Mouse (Mus musculus) heart, adult 2 months (tissue): ENCODE measurements around the gene Rbfox3.

ENCODE experiments used
- CTCF ChIP-seq: fragments of 200-600 bp; IDR thresholded peaks from 2 replicates; pipeline ENCODE4 v1.8.1; 2022; ENCODE audit warnings: antibody characterized with exemption, mild to moderate bottlenecking, moderate library complexity
- EP300 ChIP-seq: fragments of 200-500 bp; IDR thresholded peaks from 2 replicates; pipeline ENCODE4 v1.6.1; 2011; ENCODE audit warnings: low read depth, low read length, control low read depth; ENCODE audit not compliant: insufficient read depth

GRCm38 (mm10) chr11:118910756-118911155, 641 bp downstream of the Rbfox3 start:
- TF ChIP-seq CTCF (no peak), EP300 (no peak)
